Mouse (Mus musculus): ENCODE results near the gene Crct1. TPM values are rescaled to one million over a fixed set of nuclear protein-coding genes. Genes with fewer than 3 reads are reported as not detected.

The Crct1 gene
- polyA plus RNA-seq (2015; fragmentation: Nextera tagmentation; extraction: Ambion mirVana), result not detected in 2 replicates

DNA sequence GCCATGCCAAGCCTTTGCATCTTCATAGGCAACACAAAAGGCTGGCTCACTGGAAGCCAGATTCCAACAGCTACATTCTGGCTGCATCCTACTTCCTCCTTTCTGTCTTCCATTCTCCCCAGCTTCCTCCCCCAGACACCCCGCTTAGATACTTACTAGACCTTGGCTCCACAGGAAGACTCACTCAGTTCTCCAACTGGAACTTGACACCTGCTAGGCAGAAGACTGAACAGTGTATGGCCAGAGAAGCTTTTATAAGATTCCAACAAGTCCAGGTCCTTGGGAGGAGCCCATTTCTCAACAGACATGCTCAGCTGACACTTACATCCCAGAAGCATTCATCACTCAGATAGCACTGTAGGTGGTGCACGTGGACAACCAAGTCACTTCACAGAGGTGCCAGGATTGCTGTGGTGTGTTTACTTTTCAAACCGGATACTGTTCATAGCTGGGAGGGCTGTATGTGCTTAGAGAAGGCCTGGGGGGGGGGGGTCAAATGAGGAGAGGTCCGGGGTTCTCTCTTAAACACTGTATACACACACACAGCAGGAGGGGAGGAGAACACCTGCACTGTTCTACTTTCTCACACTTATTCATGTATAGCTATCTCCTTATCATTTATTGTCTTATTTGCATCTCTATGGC is at the start of gene Crct1:
Gene Crct1 (minus strand): TSS at position 228 of the 645 bp plus-strand sequence.
- H3K4me2 ChIP-seq, result peak within 1 kb of the TSS; percentile 53
- H3K9me3 ChIP-seq (replicated peaks), result no peaks in the 10 kb centered on the region
- WGBS (ENCODE audit: insufficient replicate concordance), result 38% methylated on average over 4 of the region's 4 CpGs
- DNase-seq, result no peak
- peaks cover 18% of the 10 kb centered on the region for H3K27me3 ChIP-seq
- H3K4me1 ChIP-seq (replicated peaks), result no peaks in the 10 kb centered on the region
- H3K36me3 ChIP-seq, result no peaks in the 10 kb centered on the region
- H3K9ac ChIP-seq, result no peak within 1 kb of the TSS
- ATAC-seq (ENCODE audit: low read depth), result no peak
- H3K27ac ChIP-seq, result no peak within 1 kb of the TSS
- peak within 1 kb of the TSS; percentile 36 for H3K4me3 ChIP-seq (replicated peaks)

GRCm38 (mm10) chr3:93052826-93053474 is 37.5 kb upstream of the Crct1 start:
- H3K27ac ChIP-seq, result no peak overlapping the region
- 48% methylated on average over 10 of the region's 10 CpGs for WGBS (ENCODE audit: insufficient replicate concordance)
- DNase-seq, result no peak
- H3K4me3 ChIP-seq (replicated peaks), result no peak overlapping the region
- no peaks in the 10 kb centered on the region for H3K36me3 ChIP-seq
- H3K9me3 ChIP-seq (replicated peaks), result no peaks in the 10 kb centered on the region
- no peaks in the 10 kb centered on the region for H3K27me3 ChIP-seq
- ATAC-seq (ENCODE audit: low read depth), result no peak
- H3K4me1 ChIP-seq (replicated peaks), result no peaks in the 10 kb centered on the region
- H3K4me2 ChIP-seq, result no peak overlapping the region
- H3K9ac ChIP-seq, result no peak overlapping the region

DNA sequence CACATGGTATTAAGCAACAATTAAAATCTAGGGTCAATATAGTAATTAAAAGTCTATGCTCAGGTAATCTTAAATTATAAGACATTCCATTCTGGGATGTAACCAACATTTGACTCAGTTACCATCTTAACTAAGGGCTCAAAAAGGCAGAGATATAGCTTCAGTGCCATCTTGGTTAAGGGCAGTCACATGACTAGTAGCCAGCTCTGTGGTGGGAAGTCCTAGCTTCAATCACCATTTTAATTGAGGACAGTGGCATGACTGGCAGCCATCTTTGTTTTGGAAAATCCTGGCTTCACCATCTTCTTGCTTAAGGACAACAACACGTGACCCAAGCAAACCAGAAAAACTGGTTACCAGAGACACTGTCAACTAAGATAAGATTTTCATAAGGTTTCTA is 34.7 kb upstream of the Crct1 start:
- no peaks in the 10 kb centered on the region for H3K9me3 ChIP-seq (replicated peaks)
- H3K4me3 ChIP-seq (replicated peaks), result no peak overlapping the region
- H3K4me2 ChIP-seq, result no peak overlapping the region
- 67% methylated on average over 1 of the region's 1 CpGs for WGBS (ENCODE audit: insufficient replicate concordance)
- no peaks in the 10 kb centered on the region for H3K36me3 ChIP-seq
- H3K9ac ChIP-seq, result no peak overlapping the region
- ATAC-seq (ENCODE audit: low read depth) (no peak), DNase-seq (no peak)
- H3K27ac ChIP-seq, result no peak overlapping the region
- H3K4me1 ChIP-seq (replicated peaks), result no peaks in the 10 kb centered on the region
- H3K27me3 ChIP-seq, result no peaks in the 10 kb centered on the region

GRCm38 (mm10) chr3:93031450-93031849 is 16.0 kb upstream of the Crct1 start:
- H3K36me3 ChIP-seq, result no peaks in the 10 kb centered on the region

GRCm38 (mm10) chr3:93025486-93025885 is 10.0 kb upstream of the Crct1 start:
- ATAC-seq (ENCODE audit: low read depth) (no peak), DNase-seq (no peak)

More at GRCm38 (mm10) chr3:93031450-93031849, 16.0 kb upstream of the Crct1 start:
- Histone ChIP-seq H3K4me3 (replicated peaks) (no peak overlapping the region), H3K4me2 (no peak overlapping the region), H3K4me1 (replicated peaks) (no peaks in the 10 kb centered on the region), H3K9ac (no peak overlapping the region), H3K27ac (no peak overlapping the region), H3K9me3 (replicated peaks) (no peaks in the 10 kb centered on the region), H3K27me3 (no peaks in the 10 kb centered on the region)
- WGBS (ENCODE audit: insufficient replicate concordance), result 43% methylated on average over 5 of the region's 5 CpGs
- ATAC-seq (ENCODE audit: low read depth) (no peak), DNase-seq (no peak)

DNA sequence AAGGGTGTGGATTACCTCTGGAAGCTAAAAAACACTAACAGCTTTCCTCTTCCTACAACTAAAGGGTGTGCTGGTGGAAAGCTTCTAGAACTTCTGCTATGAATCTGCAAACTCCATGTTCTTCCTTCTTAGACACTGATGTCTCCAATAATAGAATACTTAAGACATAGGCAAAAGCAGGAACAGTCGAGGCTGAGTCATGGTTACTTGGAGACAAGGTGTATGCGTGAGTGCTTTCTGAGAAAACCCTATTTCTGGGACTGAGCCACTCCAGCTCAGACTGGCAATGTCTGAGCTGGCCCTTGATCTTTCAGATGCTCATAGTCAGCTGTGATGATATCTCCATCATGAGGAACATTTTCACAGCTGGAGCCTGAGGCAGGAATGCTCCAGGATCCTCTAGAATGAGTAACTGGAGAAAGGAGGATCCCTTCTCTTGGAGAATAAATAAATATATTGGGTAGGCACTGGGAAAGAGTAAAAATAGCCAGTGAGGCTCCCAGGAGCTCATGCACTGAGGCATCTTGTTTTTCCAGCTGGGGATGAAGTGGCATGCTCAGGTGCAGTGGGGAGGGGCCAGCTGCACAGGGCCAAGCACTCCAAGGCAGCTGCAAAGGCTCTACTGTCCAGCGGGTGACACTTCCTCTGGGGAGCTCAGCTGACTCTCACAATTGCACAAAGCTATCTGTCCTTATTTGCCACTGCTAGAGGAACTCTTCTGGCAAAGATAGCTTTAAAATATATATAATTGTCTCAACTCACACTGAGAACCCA is 8.1 kb upstream of the Crct1 start:
- ATAC-seq (ENCODE audit: low read depth), result no peak
- no peak overlapping the region for H3K9ac ChIP-seq
- 54% methylated on average over 3 of the region's 3 CpGs for WGBS (ENCODE audit: insufficient replicate concordance)

More at GRCm38 (mm10) chr3:93025486-93025885, 10.0 kb upstream of the Crct1 start:
- H3K4me1 ChIP-seq (replicated peaks), result no peaks in the 10 kb centered on the region
- WGBS (ENCODE audit: insufficient replicate concordance), result 71% methylated on average over 2 of the region's 2 CpGs
- H3K36me3 ChIP-seq, result no peaks in the 10 kb centered on the region
- no peak overlapping the region for H3K27ac ChIP-seq
- no peak overlapping the region for H3K9ac ChIP-seq
- H3K4me3 ChIP-seq (replicated peaks), result no peak overlapping the region
- H3K4me2 ChIP-seq, result no peak overlapping the region
- no peaks in the 10 kb centered on the region for H3K27me3 ChIP-seq
- H3K9me3 ChIP-seq (replicated peaks), result no peaks in the 10 kb centered on the region

GRCm38 (mm10) chr3:93021171-93021570 is 5.7 kb upstream of the Crct1 start:
- no peak for ATAC-seq (ENCODE audit: low read depth)
- H3K27ac ChIP-seq, result no peak overlapping the region
- H3K9ac ChIP-seq, result no peak overlapping the region
- no peaks in the 10 kb centered on the region for H3K27me3 ChIP-seq
- H3K36me3 ChIP-seq, result no peaks in the 10 kb centered on the region
- no peak for DNase-seq
- WGBS (ENCODE audit: insufficient replicate concordance), result 69% methylated on average over 1 of the region's 1 CpGs
- no peak overlapping the region for H3K4me2 ChIP-seq
- no peaks in the 10 kb centered on the region for H3K9me3 ChIP-seq (replicated peaks)
- H3K4me3 ChIP-seq (replicated peaks), result no peak overlapping the region
- H3K4me1 ChIP-seq (replicated peaks), result no peaks in the 10 kb centered on the region

More for the DNA sequence above, 8.1 kb upstream of the Crct1 start:
- H3K4me3 ChIP-seq (replicated peaks), result no peak overlapping the region
- H3K36me3 ChIP-seq, result no peaks in the 10 kb centered on the region
- no peak overlapping the region for H3K27ac ChIP-seq
- H3K9me3 ChIP-seq (replicated peaks), result no peaks in the 10 kb centered on the region
- no peaks in the 10 kb centered on the region for H3K27me3 ChIP-seq
- no peaks in the 10 kb centered on the region for H3K4me1 ChIP-seq (replicated peaks)
- DNase-seq, result no peak
- no peak overlapping the region for H3K4me2 ChIP-seq

DNA sequence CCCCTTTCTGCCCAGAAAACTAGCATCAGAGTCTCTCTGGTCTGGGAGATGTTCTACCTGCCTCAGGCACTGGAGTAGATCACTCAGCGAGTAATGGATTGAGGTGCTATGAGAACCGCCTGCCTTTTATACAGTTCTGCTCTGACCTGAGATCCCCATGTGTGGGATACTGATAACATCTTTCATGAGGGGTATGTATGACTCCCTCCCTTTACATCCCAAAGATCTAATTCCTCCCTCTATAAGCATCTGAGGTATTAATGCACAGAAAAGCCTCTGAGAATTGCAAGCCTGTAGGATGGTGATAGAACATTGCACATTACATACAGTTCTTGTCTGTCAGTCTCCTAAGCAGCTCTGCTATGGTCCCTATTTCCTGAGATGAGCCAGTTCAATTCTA is 3.5 kb upstream of the Crct1 start, which contains the start of gene Lce1m:
Gene Lce1m (minus strand): TSS at position 101 of the 400 bp plus-strand sequence.
- no peak within 1 kb of the TSS for H3K4me2 ChIP-seq
- H3K9ac ChIP-seq, result no peak within 1 kb of the TSS
- DNase-seq (no peak), ATAC-seq (ENCODE audit: low read depth) (no peak)
- no peaks in the 10 kb centered on the region for H3K36me3 ChIP-seq
- peaks cover 15% of the 10 kb centered on the region for H3K27me3 ChIP-seq
- H3K4me3 ChIP-seq (replicated peaks), result no peak within 1 kb of the TSS
- WGBS (ENCODE audit: insufficient replicate concordance), result 76% methylated on average over 2 of the region's 2 CpGs
- H3K9me3 ChIP-seq (replicated peaks), result no peaks in the 10 kb centered on the region
- no peak within 1 kb of the TSS for H3K27ac ChIP-seq
- H3K4me1 ChIP-seq (replicated peaks), result no peaks in the 10 kb centered on the region

GRCm38 (mm10) chr3:93014871-93015270 is 616 bp downstream of the Crct1 start:
- peak overlapping the region; percentile 36 for H3K4me3 ChIP-seq (replicated peaks)
- no peak overlapping the region for H3K27ac ChIP-seq
- WGBS (ENCODE audit: insufficient replicate concordance), result 33% methylated on average over 5 of the region's 5 CpGs
- H3K27me3 ChIP-seq, result peaks cover 18% of the 10 kb centered on the region
- H3K36me3 ChIP-seq, result no peaks in the 10 kb centered on the region
- H3K9me3 ChIP-seq (replicated peaks), result no peaks in the 10 kb centered on the region
- H3K4me1 ChIP-seq (replicated peaks), result no peaks in the 10 kb centered on the region
- peak overlapping the region; percentile 53 for H3K4me2 ChIP-seq
- no peak overlapping the region for H3K9ac ChIP-seq
- ATAC-seq (ENCODE audit: low read depth) (no peak), DNase-seq (no peak)

DNA sequence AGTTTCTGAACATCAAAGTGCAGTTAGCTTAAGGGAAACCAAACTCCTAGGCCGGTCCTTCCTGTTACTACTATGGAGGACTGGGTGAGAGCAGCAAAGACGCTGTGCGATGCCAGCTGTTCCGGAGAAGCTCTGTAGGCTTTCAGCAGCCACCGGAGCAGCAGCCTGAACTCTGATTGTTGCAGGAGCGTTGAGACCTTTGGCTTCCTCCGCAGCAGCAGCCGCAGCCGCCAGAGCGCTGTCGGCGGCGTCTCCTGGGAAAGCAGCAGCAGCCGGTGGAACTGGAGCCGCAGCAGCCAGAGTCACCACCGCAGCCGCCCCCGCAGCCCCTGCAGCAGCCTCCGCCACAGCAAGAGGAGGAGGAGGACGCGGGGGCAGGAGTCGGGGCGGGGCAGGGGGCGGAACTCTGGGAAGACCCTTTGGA is 1.1 kb downstream of the Crct1 start:
- peaks cover 18% of the 10 kb centered on the region for H3K27me3 ChIP-seq
- WGBS (ENCODE audit: insufficient replicate concordance), result 2% methylated on average over 24 of the region's 24 CpGs
- H3K36me3 ChIP-seq, result no peaks in the 10 kb centered on the region
- no peaks in the 10 kb centered on the region for H3K4me1 ChIP-seq (replicated peaks)
- H3K4me3 ChIP-seq (replicated peaks), result peak overlapping the region; percentile 36
- ATAC-seq (ENCODE audit: low read depth) (no peak), DNase-seq (no peak)
- no peak overlapping the region for H3K9ac ChIP-seq
- peak overlapping the region; percentile 53 for H3K4me2 ChIP-seq
- H3K9me3 ChIP-seq (replicated peaks), result no peaks in the 10 kb centered on the region
- no peak overlapping the region for H3K27ac ChIP-seq

GRCm38 (mm10) chr3:93002843-93003242 is 12.6 kb downstream of the Crct1 start:
- no peak for DNase-seq
- H3K9me3 ChIP-seq (replicated peaks), result no peaks in the 10 kb centered on the region
- no peak for ATAC-seq (ENCODE audit: low read depth)
- no peak overlapping the region for H3K4me3 ChIP-seq (replicated peaks)
- no peaks in the 10 kb centered on the region for H3K4me1 ChIP-seq (replicated peaks)
- WGBS (ENCODE audit: insufficient replicate concordance), result 52% methylated on average over 4 of the region's 4 CpGs
- H3K27ac ChIP-seq, result no peak overlapping the region
- no peak overlapping the region for H3K9ac ChIP-seq
- H3K27me3 ChIP-seq, result no peaks in the 10 kb centered on the region
- H3K36me3 ChIP-seq, result no peaks in the 10 kb centered on the region
- no peak overlapping the region for H3K4me2 ChIP-seq

Data from liver, embryonic 13.5 days (tissue).